Mouse (Mus musculus): Measurements from ENCODE around the gene Nrap. TPM values are rescaled to one million over a fixed set of nuclear protein-coding genes. Genes with fewer than 3 reads are reported as not detected.

Gene Nrap
- polyA plus RNA-seq, 1 experiment from 2014 or later: 0.37 TPM

DNA sequence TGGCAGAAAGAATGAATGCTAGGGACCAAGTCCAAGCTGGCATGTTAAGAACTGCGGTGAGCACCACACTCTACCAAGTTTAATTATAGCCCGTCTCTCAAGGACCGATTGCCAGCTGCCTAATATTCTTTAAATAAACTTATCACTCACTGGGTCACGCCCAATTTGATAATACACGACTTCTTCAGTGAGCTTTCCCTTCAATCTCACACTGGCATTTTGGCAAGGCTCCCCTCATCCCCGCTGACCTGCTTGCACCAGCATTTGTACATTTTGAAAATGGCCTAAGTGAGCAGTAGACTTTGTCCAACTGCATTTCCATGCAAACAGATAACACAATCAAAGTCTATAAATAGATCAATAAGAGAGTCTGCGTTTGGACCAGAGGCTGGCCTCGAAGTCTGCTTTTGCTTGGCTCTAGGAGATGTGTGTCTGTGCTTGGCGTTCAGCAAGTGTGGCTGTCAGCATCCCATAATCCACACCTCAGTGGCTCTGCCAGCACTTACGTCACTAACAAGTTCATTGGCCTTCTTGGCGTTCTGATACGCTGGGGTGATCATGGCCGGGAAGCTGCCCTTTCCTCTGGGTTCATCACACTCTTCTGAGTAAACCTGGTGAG, 11.2 kb downstream of the Nrap start:
- no peak for DNase-seq
- Histone ChIP-seq H3K27me3 (ENCODE audit: control insufficient read depth, insufficient read depth, low read length) (no peaks in the 10 kb centered on the region), H3K27ac (replicated peaks; ENCODE audit: low read depth, low read length) (no peak overlapping the region), H3K4me2 (ENCODE audit: low read length) (no peak overlapping the region), H3K36me3 (ENCODE audit: control insufficient read depth, insufficient read depth, low read length) (no peaks in the 10 kb centered on the region), H3K4me3 (replicated peaks; ENCODE audit: low read depth, low read length) (no peak overlapping the region), H3K4me1 (ENCODE audit: control insufficient read depth, insufficient read depth, low read length) (no peaks in the 10 kb centered on the region), H3K9ac (replicated peaks; ENCODE audit: low read length) (no peak overlapping the region), H3K9me3 (ENCODE audit: control insufficient read depth, low read length) (no peaks in the 10 kb centered on the region)
- ATAC-seq (ENCODE audit: low FRiP score, low TSS enrichment): no peak
- 84% methylated on average over 13 of the region's 13 CpGs for WGBS

DNA sequence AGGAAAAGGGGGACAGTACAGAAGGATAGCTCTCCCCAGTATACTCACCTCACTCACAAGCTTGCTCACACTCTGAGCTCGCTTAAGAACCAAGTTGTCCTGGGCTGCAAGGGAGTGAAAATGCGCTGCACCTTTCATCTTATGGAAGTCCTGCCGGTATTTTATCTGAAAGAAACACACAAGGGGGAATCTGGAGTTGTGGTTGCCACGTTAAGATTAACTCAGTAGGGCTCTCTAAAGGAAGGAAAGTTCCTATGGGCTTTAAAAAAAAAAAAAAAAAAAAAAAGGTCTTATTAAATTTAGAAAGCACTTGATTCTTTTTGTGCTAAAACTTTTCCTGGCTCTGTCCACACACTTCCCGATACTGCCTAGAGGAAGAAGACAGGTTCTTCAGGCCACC, 11.8 kb downstream of the Nrap start:
- DNase-seq (no peak), ATAC-seq (ENCODE audit: low FRiP score, low TSS enrichment) (no peak)
- Histone ChIP-seq H3K4me3 (replicated peaks; ENCODE audit: low read depth, low read length) (no peak overlapping the region), H3K9ac (replicated peaks; ENCODE audit: low read length) (no peak overlapping the region), H3K9me3 (ENCODE audit: control insufficient read depth, low read length) (no peaks in the 10 kb centered on the region), H3K4me2 (ENCODE audit: low read length) (no peak overlapping the region), H3K27me3 (ENCODE audit: control insufficient read depth, insufficient read depth, low read length) (no peaks in the 10 kb centered on the region), H3K4me1 (ENCODE audit: control insufficient read depth, insufficient read depth, low read length) (no peaks in the 10 kb centered on the region), H3K36me3 (ENCODE audit: control insufficient read depth, insufficient read depth, low read length) (no peaks in the 10 kb centered on the region), H3K27ac (replicated peaks; ENCODE audit: low read depth, low read length) (no peak overlapping the region)
- 87% methylated on average over 5 of the region's 5 CpGs for WGBS

DNA sequence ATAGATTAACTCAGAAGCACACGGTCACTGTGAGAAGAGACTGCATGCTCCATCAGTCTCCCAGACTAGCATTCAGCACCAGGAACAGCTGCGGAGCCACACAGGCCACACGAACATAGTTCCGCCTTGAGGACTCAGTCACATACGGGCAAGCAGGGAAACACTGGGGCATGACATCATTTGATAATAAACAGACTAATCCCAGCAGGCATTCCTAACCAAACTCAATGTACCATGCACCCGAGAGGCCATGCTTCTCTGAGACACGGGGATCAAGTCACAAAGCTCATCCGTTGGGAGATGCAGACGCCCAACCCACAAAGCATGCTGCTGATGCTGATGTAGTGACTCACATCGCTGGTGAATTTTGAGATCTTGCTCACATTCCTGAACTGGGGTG, 15.8 kb downstream of the Nrap start:
- Histone ChIP-seq H3K9ac (replicated peaks; ENCODE audit: low read length) (no peak overlapping the region), H3K4me3 (replicated peaks; ENCODE audit: low read depth, low read length) (no peak overlapping the region), H3K4me1 (ENCODE audit: control insufficient read depth, insufficient read depth, low read length) (no peaks in the 10 kb centered on the region), H3K4me2 (ENCODE audit: low read length) (no peak overlapping the region), H3K9me3 (ENCODE audit: control insufficient read depth, low read length) (no peaks in the 10 kb centered on the region), H3K36me3 (ENCODE audit: control insufficient read depth, insufficient read depth, low read length) (no peaks in the 10 kb centered on the region), H3K27me3 (ENCODE audit: control insufficient read depth, insufficient read depth, low read length) (no peaks in the 10 kb centered on the region), H3K27ac (replicated peaks; ENCODE audit: low read depth, low read length) (no peak overlapping the region)
- WGBS: 70% methylated on average over 10 of the region's 10 CpGs
- no peak for DNase-seq
- ATAC-seq (ENCODE audit: low FRiP score, low TSS enrichment): no peak

DNA sequence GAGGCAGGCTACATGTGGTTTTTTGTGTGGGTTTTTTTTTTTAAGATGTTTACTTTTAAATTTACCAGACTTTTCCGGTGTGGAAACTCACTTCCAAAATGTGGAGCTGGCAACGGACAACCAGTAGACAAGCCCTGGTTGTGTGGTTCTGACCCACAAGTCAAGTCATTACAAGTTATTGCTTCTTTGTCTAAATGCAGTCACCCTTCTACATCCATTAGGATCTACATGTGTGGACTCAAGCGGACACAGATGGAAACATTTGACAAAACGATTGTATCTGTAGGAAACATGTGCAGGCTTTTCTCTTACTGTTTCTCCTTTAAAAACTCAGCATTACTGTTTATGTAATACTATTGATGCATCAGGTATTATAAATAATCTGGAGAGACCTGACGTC, 16.6 kb downstream of the Nrap start:
- DNase-seq (no peak), ATAC-seq (ENCODE audit: low FRiP score, low TSS enrichment) (no peak)
- Histone ChIP-seq H3K9ac (replicated peaks; ENCODE audit: low read length) (no peak overlapping the region), H3K27me3 (ENCODE audit: control insufficient read depth, insufficient read depth, low read length) (no peaks in the 10 kb centered on the region), H3K9me3 (ENCODE audit: control insufficient read depth, low read length) (no peaks in the 10 kb centered on the region), H3K4me1 (ENCODE audit: control insufficient read depth, insufficient read depth, low read length) (no peaks in the 10 kb centered on the region), H3K4me3 (replicated peaks; ENCODE audit: low read depth, low read length) (no peak overlapping the region), H3K36me3 (ENCODE audit: control insufficient read depth, insufficient read depth, low read length) (no peaks in the 10 kb centered on the region), H3K4me2 (ENCODE audit: low read length) (no peak overlapping the region), H3K27ac (replicated peaks; ENCODE audit: low read depth, low read length) (no peak overlapping the region)
- 96% methylated on average over 5 of the region's 5 CpGs for WGBS

DNA sequence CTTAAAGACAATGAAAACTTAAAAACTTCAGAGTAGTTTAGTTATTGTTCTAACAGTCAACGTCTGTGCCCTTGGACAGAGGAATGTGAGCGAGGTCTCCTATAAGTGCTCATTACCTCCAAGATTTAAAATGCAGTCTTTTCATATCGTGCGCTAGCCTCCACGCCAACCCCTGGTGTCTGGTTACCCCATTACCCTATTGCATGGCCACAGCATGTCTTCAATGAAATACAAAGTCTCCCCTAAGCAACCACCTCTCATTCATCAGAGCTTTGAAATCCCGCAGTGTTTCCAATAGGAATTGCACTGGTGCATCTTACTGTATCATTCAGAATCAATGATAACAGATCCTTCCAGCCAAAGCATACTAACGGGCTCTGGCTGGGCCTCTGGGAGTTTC, 17.6 kb downstream of the Nrap start:
- Histone ChIP-seq H3K4me1 (ENCODE audit: control insufficient read depth, insufficient read depth, low read length) (no peaks in the 10 kb centered on the region), H3K4me2 (ENCODE audit: low read length) (no peak overlapping the region), H3K27me3 (ENCODE audit: control insufficient read depth, insufficient read depth, low read length) (no peaks in the 10 kb centered on the region), H3K4me3 (replicated peaks; ENCODE audit: low read depth, low read length) (no peak overlapping the region), H3K27ac (replicated peaks; ENCODE audit: low read depth, low read length) (no peak overlapping the region), H3K36me3 (ENCODE audit: control insufficient read depth, insufficient read depth, low read length) (no peaks in the 10 kb centered on the region), H3K9me3 (ENCODE audit: control insufficient read depth, low read length) (no peaks in the 10 kb centered on the region), H3K9ac (replicated peaks; ENCODE audit: low read length) (no peak overlapping the region)
- ATAC-seq (ENCODE audit: low FRiP score, low TSS enrichment) (no peak), DNase-seq (no peak)
- 83% methylated on average over 7 of the region's 7 CpGs for WGBS

- ATAC-seq (ENCODE audit: low FRiP score, low TSS enrichment): no peak
These were observed 19.3 kb downstream of the Nrap start for GRCm38 (mm10) chr19:56370389-56371150.

DNA sequence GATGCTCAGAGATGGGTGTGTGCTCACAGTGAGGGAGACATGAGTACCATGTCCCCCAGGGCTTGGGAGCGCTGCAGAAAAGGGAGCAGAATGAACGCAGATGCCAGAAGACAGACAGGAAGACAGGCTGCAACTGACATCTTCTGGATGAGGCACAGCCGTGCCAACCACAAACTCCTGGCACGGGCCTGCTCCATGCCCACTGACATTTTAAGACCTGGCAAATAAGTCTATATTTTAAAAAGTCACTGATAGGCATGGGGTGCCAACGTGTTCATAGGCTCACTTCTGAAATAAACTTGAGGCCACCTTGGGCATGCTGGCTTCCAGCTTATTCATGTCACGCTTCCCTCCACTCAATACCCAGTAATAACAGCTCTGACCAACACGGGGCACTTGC, 20.9 kb downstream of the Nrap start:
- Histone ChIP-seq H3K4me2 (ENCODE audit: low read length) (no peak overlapping the region), H3K27me3 (ENCODE audit: control insufficient read depth, insufficient read depth, low read length) (no peaks in the 10 kb centered on the region), H3K27ac (replicated peaks; ENCODE audit: low read depth, low read length) (no peak overlapping the region), H3K4me3 (replicated peaks; ENCODE audit: low read depth, low read length) (no peak overlapping the region), H3K4me1 (ENCODE audit: control insufficient read depth, insufficient read depth, low read length) (peaks cover 4% of the 10 kb centered on the region; the same call in 1 of the 2 replicates), H3K9me3 (ENCODE audit: control insufficient read depth, low read length) (no peaks in the 10 kb centered on the region), H3K9ac (replicated peaks; ENCODE audit: low read length) (no peak overlapping the region), H3K36me3 (ENCODE audit: control insufficient read depth, insufficient read depth, low read length) (no peaks in the 10 kb centered on the region)
- ATAC-seq (ENCODE audit: low FRiP score, low TSS enrichment): no peak
- no peak for DNase-seq
- 88% methylated on average over 7 of the region's 7 CpGs for WGBS

More at GRCm38 (mm10) chr19:56370389-56371150, 19.3 kb downstream of the Nrap start:
- H3K9ac ChIP-seq (replicated peaks; ENCODE audit: low read length): no peak overlapping the region
- H3K27ac ChIP-seq (replicated peaks; ENCODE audit: low read depth, low read length): no peak overlapping the region
- no peaks in the 10 kb centered on the region for H3K9me3 ChIP-seq (ENCODE audit: control insufficient read depth, low read length)
- H3K4me3 ChIP-seq (replicated peaks; ENCODE audit: low read depth, low read length): no peak overlapping the region
- H3K4me1 ChIP-seq (ENCODE audit: control insufficient read depth, insufficient read depth, low read length): no peaks in the 10 kb centered on the region
- 91% methylated on average over 6 of the region's 6 CpGs for WGBS
- DNase-seq: no peak
- H3K4me2 ChIP-seq (ENCODE audit: low read length): no peak overlapping the region
- no peaks in the 10 kb centered on the region for H3K27me3 ChIP-seq (ENCODE audit: control insufficient read depth, insufficient read depth, low read length)
- no peaks in the 10 kb centered on the region for H3K36me3 ChIP-seq (ENCODE audit: control insufficient read depth, insufficient read depth, low read length)

- Histone ChIP-seq H3K4me3 (replicated peaks; ENCODE audit: low read depth, low read length) (no peak overlapping the region), H3K4me2 (ENCODE audit: low read length) (no peak overlapping the region), H3K27ac (replicated peaks; ENCODE audit: low read depth, low read length) (no peak overlapping the region), H3K9me3 (ENCODE audit: control insufficient read depth, low read length) (no peaks in the 10 kb centered on the region), H3K27me3 (ENCODE audit: control insufficient read depth, insufficient read depth, low read length) (no peaks in the 10 kb centered on the region), H3K4me1 (ENCODE audit: control insufficient read depth, insufficient read depth, low read length) (peaks cover 4% of the 10 kb centered on the region; the same call in 1 of the 2 replicates), H3K9ac (replicated peaks; ENCODE audit: low read length) (no peak overlapping the region), H3K36me3 (ENCODE audit: control insufficient read depth, insufficient read depth, low read length) (no peaks in the 10 kb centered on the region)
- 94% methylated on average over 7 of the region's 7 CpGs for WGBS
- DNase-seq: no peak
- ATAC-seq (ENCODE audit: low FRiP score, low TSS enrichment): no peak
These were observed 22.1 kb downstream of the Nrap start for GRCm38 (mm10) chr19:56367778-56368177.

- Histone ChIP-seq H3K27ac (replicated peaks; ENCODE audit: low read depth, low read length) (no peak overlapping the region), H3K9ac (replicated peaks; ENCODE audit: low read length) (no peak overlapping the region), H3K4me3 (replicated peaks; ENCODE audit: low read depth, low read length) (no peak overlapping the region), H3K4me1 (ENCODE audit: control insufficient read depth, insufficient read depth, low read length) (peaks cover 4% of the 10 kb centered on the region; the same call in 1 of the 2 replicates), H3K4me2 (ENCODE audit: low read length) (no peak overlapping the region), H3K36me3 (ENCODE audit: control insufficient read depth, insufficient read depth, low read length) (no peaks in the 10 kb centered on the region), H3K27me3 (ENCODE audit: control insufficient read depth, insufficient read depth, low read length) (no peaks in the 10 kb centered on the region), H3K9me3 (ENCODE audit: control insufficient read depth, low read length) (no peaks in the 10 kb centered on the region)
- ATAC-seq (ENCODE audit: low FRiP score, low TSS enrichment) (no peak), DNase-seq (no peak)
- WGBS: 83% methylated on average over 9 of the region's 9 CpGs
These were observed 23.2 kb downstream of the Nrap start for GRCm38 (mm10) chr19:56366625-56367024.
